Mouse (Mus musculus): Measurements from ENCODE around the gene Kremen2. TPM values are rescaled to one million over a fixed set of nuclear protein-coding genes. Genes with fewer than 3 reads are reported as not detected.
"Not testable (repeated sequence)": the region's sequence is repeated elsewhere in the genome, so short reads cannot be mapped to it uniquely, and the experiment has no call there.

Kremen2 gene
- polyA plus RNA-seq, 1 experiment from 2014 or later, result 0.45 TPM

- Histone ChIP-seq H3K27ac (ENCODE audit: low read length) (0 out of 2 replicates have a peak within 1 kb of the TSS, but pooled peaks have one; percentile 21), H3K36me3 (ENCODE audit: control insufficient read depth, insufficient read depth, low read length) (no peaks in the 10 kb centered on the region), H3K4me2 (replicated peaks; ENCODE audit: low read depth, low read length) (peak within 1 kb of the TSS; percentile 85), H3K9me3 (ENCODE audit: control insufficient read depth, low read depth, low read length) (no peaks in the 10 kb centered on the region), H3K9ac (replicated peaks; ENCODE audit: low read depth, low read length) (peak within 1 kb of the TSS; percentile 53), H3K4me3 (ENCODE audit: low read depth, low read length) (peak within 1 kb of the TSS; percentile 58), H3K27me3 (ENCODE audit: control insufficient read depth, insufficient read depth, low read length) (no peaks in the 10 kb centered on the region), H3K4me1 (ENCODE audit: control insufficient read depth, insufficient read depth, low read length) (peaks cover 11% of the 10 kb centered on the region)
- peak; percentile 68 for ATAC-seq (ENCODE audit: insufficient number of reproducible peaks, insufficient read depth, low FRiP score, low read depth)
- WGBS, result 3% methylated on average over 40 of the region's 43 CpGs
Measured at GRCm38 (mm10) chr17:23785561-23786471, 40.2 kb upstream of the Kremen2 start, which contains the start of gene Flywch2. TSS of gene Flywch2 (minus strand) at chr17:23786081.

- no peaks in the 10 kb centered on the region for H3K9me3 ChIP-seq (ENCODE audit: control insufficient read depth, low read depth, low read length)
- 0 out of 2 replicates have a peak, but pooled peaks cover 2% of the 10 kb centered on the region for H3K4me1 ChIP-seq (ENCODE audit: control insufficient read depth, insufficient read depth, low read length)
- no peaks in the 10 kb centered on the region for H3K36me3 ChIP-seq (ENCODE audit: control insufficient read depth, insufficient read depth, low read length)
- H3K4me3 ChIP-seq (ENCODE audit: low read depth, low read length), result no peak overlapping the region
- H3K9ac ChIP-seq (replicated peaks; ENCODE audit: low read depth, low read length), result no peak overlapping the region
- no peak overlapping the region for H3K4me2 ChIP-seq (replicated peaks; ENCODE audit: low read depth, low read length)
- H3K27ac ChIP-seq (ENCODE audit: low read length), result no peak overlapping the region
- ATAC-seq (ENCODE audit: insufficient number of reproducible peaks, insufficient read depth, low FRiP score, low read depth), result no peak
- H3K27me3 ChIP-seq (ENCODE audit: control insufficient read depth, insufficient read depth, low read length), result no peaks in the 10 kb centered on the region
Measured at GRCm38 (mm10) chr17:23783352-23783751, 37.7 kb upstream of the Kremen2 start.

- H3K4me1 ChIP-seq (ENCODE audit: control insufficient read depth, insufficient read depth, low read length), result no peaks in the 10 kb centered on the region
- H3K4me3 ChIP-seq (ENCODE audit: low read depth, low read length), result no peak overlapping the region
- no peaks in the 10 kb centered on the region for H3K9me3 ChIP-seq (ENCODE audit: control insufficient read depth, low read depth, low read length)
- no peaks in the 10 kb centered on the region for H3K36me3 ChIP-seq (ENCODE audit: control insufficient read depth, insufficient read depth, low read length)
- H3K27ac ChIP-seq (ENCODE audit: low read length), result no peak overlapping the region
- no peaks in the 10 kb centered on the region for H3K27me3 ChIP-seq (ENCODE audit: control insufficient read depth, insufficient read depth, low read length)
- ATAC-seq (ENCODE audit: insufficient number of reproducible peaks, insufficient read depth, low FRiP score, low read depth), result no peak
- no peak overlapping the region for H3K9ac ChIP-seq (replicated peaks; ENCODE audit: low read depth, low read length)
- WGBS, result 65% methylated on average over 2 of the region's 2 CpGs
- H3K4me2 ChIP-seq (replicated peaks; ENCODE audit: low read depth, low read length), result no peak overlapping the region
Measured at GRCm38 (mm10) chr17:23778447-23778846, 32.8 kb upstream of the Kremen2 start.

GRCm38 (mm10) chr17:23777141-23777540 is 31.5 kb upstream of the Kremen2 start:
- no peak overlapping the region for H3K9ac ChIP-seq (replicated peaks; ENCODE audit: low read depth, low read length)
- H3K27me3 ChIP-seq (ENCODE audit: control insufficient read depth, insufficient read depth, low read length), result no peaks in the 10 kb centered on the region
- H3K4me3 ChIP-seq (ENCODE audit: low read depth, low read length), result no peak overlapping the region
- H3K36me3 ChIP-seq (ENCODE audit: control insufficient read depth, insufficient read depth, low read length), result no peaks in the 10 kb centered on the region
- no peaks in the 10 kb centered on the region for H3K4me1 ChIP-seq (ENCODE audit: control insufficient read depth, insufficient read depth, low read length)
- WGBS, result 82% methylated on average over 2 of the region's 2 CpGs
- no peak overlapping the region for H3K4me2 ChIP-seq (replicated peaks; ENCODE audit: low read depth, low read length)
- H3K9me3 ChIP-seq (ENCODE audit: control insufficient read depth, low read depth, low read length), result no peaks in the 10 kb centered on the region
- ATAC-seq (ENCODE audit: insufficient number of reproducible peaks, insufficient read depth, low FRiP score, low read depth), result no peak
- H3K27ac ChIP-seq (ENCODE audit: low read length), result no peak overlapping the region

GRCm38 (mm10) chr17:23776216-23776615 is 30.6 kb upstream of the Kremen2 start:
- no peak for ATAC-seq (ENCODE audit: insufficient number of reproducible peaks, insufficient read depth, low FRiP score, low read depth)
- Histone ChIP-seq H3K4me3 (ENCODE audit: low read depth, low read length) (no peak overlapping the region), H3K27me3 (ENCODE audit: control insufficient read depth, insufficient read depth, low read length) (no peaks in the 10 kb centered on the region), H3K4me2 (replicated peaks; ENCODE audit: low read depth, low read length) (no peak overlapping the region), H3K27ac (ENCODE audit: low read length) (no peak overlapping the region), H3K9ac (replicated peaks; ENCODE audit: low read depth, low read length) (no peak overlapping the region), H3K4me1 (ENCODE audit: control insufficient read depth, insufficient read depth, low read length) (no peaks in the 10 kb centered on the region), H3K36me3 (ENCODE audit: control insufficient read depth, insufficient read depth, low read length) (no peaks in the 10 kb centered on the region), H3K9me3 (ENCODE audit: control insufficient read depth, low read depth, low read length) (no peaks in the 10 kb centered on the region)
- WGBS, result 75% methylated on average over 10 of the region's 10 CpGs

GRCm38 (mm10) chr17:23774090-23774489 is 28.5 kb upstream of the Kremen2 start:
- Histone ChIP-seq H3K36me3 (ENCODE audit: control insufficient read depth, insufficient read depth, low read length) (no peaks in the 10 kb centered on the region), H3K4me2 (replicated peaks; ENCODE audit: low read depth, low read length) (no peak overlapping the region), H3K4me1 (ENCODE audit: control insufficient read depth, insufficient read depth, low read length) (peaks cover 5% of the 10 kb centered on the region; the same call in 1 of the 2 replicates), H3K27me3 (ENCODE audit: control insufficient read depth, insufficient read depth, low read length) (no peaks in the 10 kb centered on the region), H3K4me3 (ENCODE audit: low read depth, low read length) (no peak overlapping the region), H3K9ac (replicated peaks; ENCODE audit: low read depth, low read length) (no peak overlapping the region), H3K27ac (ENCODE audit: low read length) (no peak overlapping the region), H3K9me3 (ENCODE audit: control insufficient read depth, low read depth, low read length) (no peaks in the 10 kb centered on the region)
- 0 out of 2 replicates have a peak, but pooled peaks have one; percentile 33 for ATAC-seq (ENCODE audit: insufficient number of reproducible peaks, insufficient read depth, low FRiP score, low read depth)
- WGBS, result 4% methylated on average over 12 of the region's 12 CpGs

- no peak for ATAC-seq (ENCODE audit: insufficient number of reproducible peaks, insufficient read depth, low FRiP score, low read depth)
- Histone ChIP-seq H3K4me3 (ENCODE audit: low read depth, low read length) (no peak overlapping the region), H3K27ac (ENCODE audit: low read length) (no peak overlapping the region), H3K4me1 (ENCODE audit: control insufficient read depth, insufficient read depth, low read length) (peaks cover 5% of the 10 kb centered on the region; the same call in 1 of the 2 replicates), H3K27me3 (ENCODE audit: control insufficient read depth, insufficient read depth, low read length) (no peaks in the 10 kb centered on the region), H3K9me3 (ENCODE audit: control insufficient read depth, low read depth, low read length) (no peaks in the 10 kb centered on the region), H3K4me2 (replicated peaks; ENCODE audit: low read depth, low read length) (no peak overlapping the region), H3K36me3 (ENCODE audit: control insufficient read depth, insufficient read depth, low read length) (no peaks in the 10 kb centered on the region), H3K9ac (replicated peaks; ENCODE audit: low read depth, low read length) (no peak overlapping the region)
- 70% methylated on average over 6 of the region's 6 CpGs for WGBS
Measured at GRCm38 (mm10) chr17:23773676-23774075, 28.0 kb upstream of the Kremen2 start.

- 0 out of 2 replicates have a peak overlapping the region, but pooled peaks have one; percentile 78 for H3K4me2 ChIP-seq (replicated peaks; ENCODE audit: low read depth, low read length)
- not testable (repeated sequence) for ATAC-seq (ENCODE audit: insufficient number of reproducible peaks, insufficient read depth, low FRiP score, low read depth); H3K27ac ChIP-seq (ENCODE audit: low read length); H3K27me3 ChIP-seq (ENCODE audit: control insufficient read depth, insufficient read depth, low read length); H3K9me3 ChIP-seq (ENCODE audit: control insufficient read depth, low read depth, low read length); H3K9ac ChIP-seq (replicated peaks; ENCODE audit: low read depth, low read length); H3K4me1 ChIP-seq (ENCODE audit: control insufficient read depth, insufficient read depth, low read length); H3K4me3 ChIP-seq (ENCODE audit: low read depth, low read length); H3K36me3 ChIP-seq (ENCODE audit: control insufficient read depth, insufficient read depth, low read length)
- 65% methylated on average over 2 of the region's 2 CpGs for WGBS
Measured at GRCm38 (mm10) chr17:23772219-23772556, 26.6 kb upstream of the Kremen2 start.

Measured in stomach, embryonic 14.5 days (tissue).